Mouse (Mus musculus): ENCODE measurements around the gene Psmg4. TPM values are rescaled to one million over a fixed set of nuclear protein-coding genes. Genes with fewer than 3 reads are reported as not detected.

Psmg4 gene
- polyA plus RNA-seq, 1 experiment from 2014 or later, result 95.4 TPM

DNA sequence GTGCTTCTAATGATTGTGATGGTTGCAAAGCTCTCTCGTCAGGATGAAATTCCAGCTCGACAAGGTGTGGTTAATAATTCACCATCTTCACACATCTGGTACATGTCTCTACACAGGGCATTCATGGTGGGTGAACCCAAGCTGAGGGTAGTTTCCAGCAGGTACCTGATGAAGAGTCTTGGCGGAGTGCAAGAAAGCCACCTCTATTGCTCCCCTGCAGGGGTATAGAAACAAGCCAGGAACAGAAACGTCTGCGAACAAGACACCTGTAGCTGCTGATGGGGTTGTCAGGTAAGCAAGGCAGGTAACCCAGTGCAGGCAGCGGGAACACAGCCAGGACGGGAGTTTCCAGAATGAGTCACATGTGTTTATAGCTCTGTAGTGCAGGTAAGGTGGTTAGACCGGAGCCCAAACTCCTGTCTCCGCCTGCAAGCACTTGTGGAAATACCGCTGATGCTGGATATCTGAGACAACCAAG, 50.0 kb downstream of the Psmg4 start:
- H3K9ac ChIP-seq, result no peak overlapping the region
- no peak overlapping the region for H3K4me2 ChIP-seq
- peaks cover 10% of the 10 kb centered on the region; the same call in 1 of the 2 replicates for H3K36me3 ChIP-seq
- no peak for ATAC-seq (ENCODE audit: low read depth)
- no peak overlapping the region for H3K4me3 ChIP-seq
- H3K9me3 ChIP-seq, result no peaks in the 10 kb centered on the region
- no peaks in the 10 kb centered on the region for H3K27me3 ChIP-seq
- H3K4me1 ChIP-seq (replicated peaks), result no peaks in the 10 kb centered on the region
- no peak overlapping the region for H3K27ac ChIP-seq (replicated peaks)
- 81% methylated on average over 10 of the region's 10 CpGs for WGBS

DNA sequence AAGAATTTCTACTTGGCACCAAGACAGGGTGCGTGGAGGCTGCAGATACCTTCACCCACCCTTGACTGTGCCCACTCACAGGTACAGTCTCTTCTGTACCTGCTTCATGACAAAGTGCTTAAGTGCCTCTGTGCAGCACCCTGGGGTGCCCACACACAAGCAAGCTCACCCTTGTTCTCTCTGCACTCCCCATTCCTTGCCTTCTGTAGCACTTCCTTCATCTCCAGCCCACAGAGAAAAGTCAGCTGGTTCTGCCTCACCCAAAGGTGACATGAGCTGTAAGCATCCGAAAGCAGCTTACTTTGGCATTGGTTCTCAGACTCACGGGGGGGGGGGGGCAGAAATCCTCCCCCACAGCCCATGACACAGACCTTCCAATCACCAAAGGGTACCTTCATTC, 52.1 kb downstream of the Psmg4 start:
- no peak overlapping the region for H3K4me3 ChIP-seq
- H3K4me2 ChIP-seq, result no peak overlapping the region
- H3K36me3 ChIP-seq, result peaks cover 27% of the 10 kb centered on the region; the same call in 1 of the 2 replicates
- H3K9ac ChIP-seq, result no peak overlapping the region
- no peaks in the 10 kb centered on the region for H3K4me1 ChIP-seq (replicated peaks)
- no peak for ATAC-seq (ENCODE audit: low read depth)
- WGBS, result 86% methylated on average over 3 of the region's 3 CpGs
- no peaks in the 10 kb centered on the region for H3K9me3 ChIP-seq
- H3K27me3 ChIP-seq, result no peaks in the 10 kb centered on the region
- no peak overlapping the region for H3K27ac ChIP-seq (replicated peaks)

DNA sequence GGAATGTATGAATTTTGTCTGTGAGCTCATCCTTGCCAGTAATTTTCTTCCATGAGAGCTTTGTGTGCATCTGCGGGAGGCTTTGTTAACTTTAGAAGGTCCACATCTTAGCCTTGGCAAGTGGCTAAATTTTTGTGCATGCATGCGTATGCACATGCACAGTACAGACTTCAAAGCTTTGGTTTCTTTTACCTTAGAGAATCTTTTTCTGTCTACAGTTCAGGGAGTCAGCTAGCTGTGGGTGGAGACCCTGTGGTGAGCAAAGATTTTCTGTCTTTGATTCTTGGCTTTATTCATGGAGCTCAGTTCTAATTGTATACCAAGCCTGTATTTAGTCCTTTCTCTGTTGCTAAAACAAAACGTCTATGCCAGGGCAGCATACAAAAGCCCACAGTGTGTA, 56.0 kb downstream of the Psmg4 start:
- Histone ChIP-seq H3K9me3 (no peaks in the 10 kb centered on the region), H3K4me2 (no peak overlapping the region), H3K9ac (no peak overlapping the region), H3K4me3 (no peak overlapping the region), H3K36me3 (peaks cover 31% of the 10 kb centered on the region; the same call in 1 of the 2 replicates), H3K4me1 (replicated peaks) (peaks cover 20% of the 10 kb centered on the region), H3K27ac (replicated peaks) (no peak overlapping the region), H3K27me3 (no peaks in the 10 kb centered on the region)
- 79% methylated on average over 3 of the region's 3 CpGs for WGBS
- ATAC-seq (ENCODE audit: low read depth), result no peak

DNA sequence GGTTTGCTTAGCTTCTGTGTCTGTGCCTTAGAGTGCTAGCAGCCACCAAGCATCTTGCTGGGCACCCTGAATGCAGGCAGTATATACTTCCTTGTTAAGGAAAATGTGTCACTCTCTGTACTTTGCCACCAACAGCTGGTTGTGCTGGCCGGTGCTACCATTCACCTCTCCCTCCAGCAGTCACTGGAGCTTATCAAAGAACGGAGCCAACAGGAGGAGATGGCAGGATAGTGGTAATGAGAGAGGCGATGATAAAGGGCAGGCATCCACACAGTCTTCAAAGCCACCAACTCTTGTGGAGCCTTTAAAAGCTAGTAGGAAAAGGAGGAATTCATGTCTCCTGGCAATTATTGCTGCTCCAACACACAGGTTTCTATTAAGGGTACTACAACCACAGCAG, 57.0 kb downstream of the Psmg4 start:
- H3K4me1 ChIP-seq (replicated peaks), result peaks cover 28% of the 10 kb centered on the region
- peaks cover 31% of the 10 kb centered on the region; the same call in 1 of the 2 replicates for H3K36me3 ChIP-seq
- no peak overlapping the region for H3K27ac ChIP-seq (replicated peaks)
- ATAC-seq (ENCODE audit: low read depth), result no peak
- H3K27me3 ChIP-seq, result no peaks in the 10 kb centered on the region
- H3K9me3 ChIP-seq, result no peaks in the 10 kb centered on the region
- no peak overlapping the region for H3K4me2 ChIP-seq
- WGBS, result 80% methylated on average over 3 of the region's 3 CpGs
- H3K4me3 ChIP-seq, result no peak overlapping the region
- H3K9ac ChIP-seq, result no peak overlapping the region

DNA sequence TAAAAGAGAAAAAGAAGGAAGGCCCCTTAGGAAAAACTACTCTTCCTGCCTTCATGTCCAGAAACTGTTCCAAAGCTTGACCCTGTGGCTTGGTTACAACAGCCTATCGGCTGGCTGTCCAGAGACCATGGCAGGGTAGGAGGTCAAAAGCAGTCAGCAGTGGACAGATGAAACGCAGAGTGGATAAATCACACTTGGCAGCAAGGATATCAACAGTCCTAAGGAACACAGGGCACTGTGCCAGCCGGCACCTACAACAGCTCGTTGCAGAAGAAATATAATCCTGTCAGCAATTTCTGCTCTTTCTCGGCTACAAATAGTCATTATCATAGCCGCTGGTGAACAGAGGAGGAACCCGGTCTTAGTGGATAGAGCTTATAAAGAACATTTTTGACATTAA, 60.2 kb downstream of the Psmg4 start:
- Histone ChIP-seq H3K4me2 (no peak overlapping the region), H3K4me3 (no peak overlapping the region), H3K27me3 (no peaks in the 10 kb centered on the region), H3K4me1 (replicated peaks) (peaks cover 55% of the 10 kb centered on the region), H3K36me3 (peaks cover 29% of the 10 kb centered on the region; the same call in 1 of the 2 replicates), H3K9ac (peak overlapping the region; percentile 32; the same call in 1 of the 2 replicates), H3K27ac (replicated peaks) (peak overlapping the region; percentile 52), H3K9me3 (no peaks in the 10 kb centered on the region)
- 17% methylated on average over 7 of the region's 7 CpGs for WGBS
- no peak for ATAC-seq (ENCODE audit: low read depth)

DNA sequence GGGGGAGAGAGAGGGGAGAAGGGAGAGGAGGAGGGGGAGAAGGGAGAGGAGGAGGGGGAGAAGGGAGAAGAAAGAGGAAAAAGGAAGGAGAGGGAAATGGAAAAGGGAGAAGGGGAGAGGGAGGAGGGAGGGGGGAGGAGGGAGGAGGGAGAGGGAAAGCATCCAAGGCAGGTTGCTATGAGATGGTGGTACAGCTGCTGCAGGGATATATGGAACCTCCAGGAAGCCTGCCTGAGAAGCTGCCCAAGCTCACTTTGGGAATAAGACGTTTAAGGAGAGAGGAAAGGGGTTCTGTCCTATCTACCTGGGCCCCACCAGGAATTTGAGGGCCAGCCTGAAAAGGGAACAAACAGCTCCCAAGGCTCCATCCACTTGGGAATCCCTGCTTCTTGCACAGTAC, 64.2 kb downstream of the Psmg4 start:
- H3K36me3 ChIP-seq, result peaks cover under 1% of the 10 kb centered on the region; the same call in 1 of the 2 replicates
- 0 out of 2 replicates have a peak overlapping the region, but pooled peaks have one; percentile 31 for H3K9ac ChIP-seq
- 30% methylated on average over 1 of the region's 1 CpGs for WGBS
- ATAC-seq (ENCODE audit: low read depth), result 0 out of 2 replicates have a peak, but pooled peaks have one; percentile 24
- no peak overlapping the region for H3K4me3 ChIP-seq
- no peaks in the 10 kb centered on the region for H3K9me3 ChIP-seq
- H3K4me2 ChIP-seq, result no peak overlapping the region
- H3K4me1 ChIP-seq (replicated peaks), result peaks cover 61% of the 10 kb centered on the region
- no peak overlapping the region for H3K27ac ChIP-seq (replicated peaks)
- H3K27me3 ChIP-seq, result no peaks in the 10 kb centered on the region

Other genes with a start within 250 kb of the Psmg4 start
- 11.8 and 16.3 TPM in 2 replicates for gene Nqo2, start 198.3 kb upstream of the Psmg4 start, polyA plus RNA-seq (2015; fragmentation: Nextera tagmentation; extraction: Ambion mirVana)
- gene Ripk1, start 160.6 kb upstream of the Psmg4 start, polyA plus RNA-seq (2015; fragmentation: Nextera tagmentation; extraction: Ambion mirVana), result 5.8 and 6.7 TPM in 2 replicates
- gene Serpinb6a, start 160.2 kb upstream of the Psmg4 start, polyA plus RNA-seq (2015; fragmentation: Nextera tagmentation; extraction: Ambion mirVana), result 42.9 and 45.1 TPM in 2 replicates
- gene Bphl, start 125.4 kb upstream of the Psmg4 start, polyA plus RNA-seq (2015; fragmentation: Nextera tagmentation; extraction: Ambion mirVana), result 38.5 and 49.5 TPM in 2 replicates
- gene Tubb2a, start 85.0 kb upstream of the Psmg4 start, polyA plus RNA-seq (2015; fragmentation: Nextera tagmentation; extraction: Ambion mirVana), result 1,875 and 2,016 TPM in 2 replicates
- gene Tubb2b, start 32.5 kb upstream of the Psmg4 start, polyA plus RNA-seq (2015; fragmentation: Nextera tagmentation; extraction: Ambion mirVana), result 644 and 732 TPM in 2 replicates
- gene Slc22a23, start 182.2 kb downstream of the Psmg4 start, polyA plus RNA-seq (2015; fragmentation: Nextera tagmentation; extraction: Ambion mirVana), result 13.4 TPM in 2 replicates

Data from neural tube, embryonic 13.5 days (tissue).